Mouse (Mus musculus): Measurements from ENCODE around the gene Pip5k1c. TPM values are rescaled to one million over a fixed set of nuclear protein-coding genes. Genes with fewer than 3 reads are reported as not detected.

Gene Pip5k1c
- polyA plus RNA-seq, 1 experiment from 2014 or later: 50.1 TPM

GRCm38 (mm10) chr10:81336558-81336957 lies 43.8 kb downstream of the Pip5k1c start:
- 94% methylated on average over 4 of the region's 4 CpGs for WGBS

GRCm38 (mm10) chr10:81340551-81341332 lies 48.0 kb downstream of the Pip5k1c start:
- 40% methylated on average over 17 of the region's 17 CpGs for WGBS
- H3K27me3 ChIP-seq (ENCODE audit: control insufficient read depth, insufficient read depth, low read length): peaks cover 26% of the 10 kb centered on the region
- no peak overlapping the region for H3K4me2 ChIP-seq (replicated peaks; ENCODE audit: low read depth, low read length)
- peaks cover 11% of the 10 kb centered on the region; the same call in 1 of the 2 replicates for H3K4me1 ChIP-seq (ENCODE audit: control insufficient read depth, insufficient read depth, low read length)
- no peaks in the 10 kb centered on the region for H3K9me3 ChIP-seq (ENCODE audit: control insufficient read depth, low read depth, low read length)
- H3K4me3 ChIP-seq (ENCODE audit: low read depth, low read length): no peak overlapping the region
- no peaks in the 10 kb centered on the region; the same call in 1 of the 2 replicates for H3K36me3 ChIP-seq (ENCODE audit: control insufficient read depth, insufficient read depth, low read length)
- no peak overlapping the region for H3K9ac ChIP-seq (replicated peaks; ENCODE audit: low read depth, low read length)
- no peak overlapping the region for H3K27ac ChIP-seq (ENCODE audit: low read length)
- no peak; the same call in 1 of the 2 replicates for ATAC-seq (ENCODE audit: insufficient number of reproducible peaks, insufficient read depth, low FRiP score, low read depth)

More at GRCm38 (mm10) chr10:81336558-81336957, 43.8 kb downstream of the Pip5k1c start:
- Histone ChIP-seq H3K9me3 (ENCODE audit: control insufficient read depth, low read depth, low read length) (no peaks in the 10 kb centered on the region), H3K4me2 (replicated peaks; ENCODE audit: low read depth, low read length) (no peak overlapping the region), H3K9ac (replicated peaks; ENCODE audit: low read depth, low read length) (no peak overlapping the region), H3K27ac (ENCODE audit: low read length) (peak overlapping the region; percentile 88), H3K4me3 (ENCODE audit: low read depth, low read length) (no peak overlapping the region), H3K27me3 (ENCODE audit: control insufficient read depth, insufficient read depth, low read length) (peaks cover 10% of the 10 kb centered on the region; the same call in 1 of the 2 replicates), H3K36me3 (ENCODE audit: control insufficient read depth, insufficient read depth, low read length) (no peaks in the 10 kb centered on the region; the same call in 1 of the 2 replicates), H3K4me1 (ENCODE audit: control insufficient read depth, insufficient read depth, low read length) (peaks cover 26% of the 10 kb centered on the region)
- ATAC-seq (ENCODE audit: insufficient number of reproducible peaks, insufficient read depth, low FRiP score, low read depth): no peak

GRCm38 (mm10) chr10:81341333-81341949 lies 48.7 kb downstream of the Pip5k1c start:
- Histone ChIP-seq H3K9ac (replicated peaks; ENCODE audit: low read depth, low read length) (no peak overlapping the region), H3K36me3 (ENCODE audit: control insufficient read depth, insufficient read depth, low read length) (no peaks in the 10 kb centered on the region; the same call in 1 of the 2 replicates), H3K9me3 (ENCODE audit: control insufficient read depth, low read depth, low read length) (no peaks in the 10 kb centered on the region), H3K27me3 (ENCODE audit: control insufficient read depth, insufficient read depth, low read length) (peaks cover 26% of the 10 kb centered on the region), H3K4me2 (replicated peaks; ENCODE audit: low read depth, low read length) (no peak overlapping the region), H3K4me3 (ENCODE audit: low read depth, low read length) (no peak overlapping the region), H3K4me1 (ENCODE audit: control insufficient read depth, insufficient read depth, low read length) (0 out of 2 replicates have a peak, but pooled peaks cover 7% of the 10 kb centered on the region), H3K27ac (ENCODE audit: low read length) (no peak overlapping the region)
- no peak; the same call in 1 of the 2 replicates for ATAC-seq (ENCODE audit: insufficient number of reproducible peaks, insufficient read depth, low FRiP score, low read depth)
- 34% methylated on average over 16 of the region's 16 CpGs for WGBS

GRCm38 (mm10) chr10:81342686-81343505 lies 50.1 kb downstream of the Pip5k1c start, which contains the start of gene Gipc3:
Gene Gipc3, minus strand, starts transcription at chr10:81343266.
- WGBS: 4% methylated on average over 60 of the region's 67 CpGs
- Histone ChIP-seq H3K9me3 (ENCODE audit: control insufficient read depth, low read depth, low read length) (no peaks in the 10 kb centered on the region), H3K9ac (replicated peaks; ENCODE audit: low read depth, low read length) (peak within 1 kb of the TSS; percentile 25; the same call in 1 of the 2 replicates)

GRCm38 (mm10) chr10:81344421-81345161 lies 51.8 kb downstream of the Pip5k1c start:
- H3K4me3 ChIP-seq (ENCODE audit: low read depth, low read length): no peak overlapping the region
- no peak overlapping the region for H3K4me2 ChIP-seq (replicated peaks; ENCODE audit: low read depth, low read length)
- H3K9ac ChIP-seq (replicated peaks; ENCODE audit: low read depth, low read length): no peak overlapping the region
- WGBS: 45% methylated on average over 8 of the region's 8 CpGs
- no peak for ATAC-seq (ENCODE audit: insufficient number of reproducible peaks, insufficient read depth, low FRiP score, low read depth)
- H3K27ac ChIP-seq (ENCODE audit: low read length): no peak overlapping the region
- no peaks in the 10 kb centered on the region for H3K9me3 ChIP-seq (ENCODE audit: control insufficient read depth, low read depth, low read length)
- H3K36me3 ChIP-seq (ENCODE audit: control insufficient read depth, insufficient read depth, low read length): no peaks in the 10 kb centered on the region; the same call in 1 of the 2 replicates
- peaks cover 24% of the 10 kb centered on the region for H3K27me3 ChIP-seq (ENCODE audit: control insufficient read depth, insufficient read depth, low read length)
- H3K4me1 ChIP-seq (ENCODE audit: control insufficient read depth, insufficient read depth, low read length): peaks cover 21% of the 10 kb centered on the region

More at GRCm38 (mm10) chr10:81342686-81343505, 50.1 kb downstream of the Pip5k1c start, which contains the start of gene Gipc3:
- peaks cover 11% of the 10 kb centered on the region for H3K4me1 ChIP-seq (ENCODE audit: control insufficient read depth, insufficient read depth, low read length)
- no peak within 1 kb of the TSS for H3K27ac ChIP-seq (ENCODE audit: low read length)
- H3K36me3 ChIP-seq (ENCODE audit: control insufficient read depth, insufficient read depth, low read length): no peaks in the 10 kb centered on the region; the same call in 1 of the 2 replicates
- peak within 1 kb of the TSS; percentile 40 for H3K4me3 ChIP-seq (ENCODE audit: low read depth, low read length)
- peaks cover 26% of the 10 kb centered on the region for H3K27me3 ChIP-seq (ENCODE audit: control insufficient read depth, insufficient read depth, low read length)
- H3K4me2 ChIP-seq (replicated peaks; ENCODE audit: low read depth, low read length): peak within 1 kb of the TSS; percentile 85
- ATAC-seq (ENCODE audit: insufficient number of reproducible peaks, insufficient read depth, low FRiP score, low read depth): no peak

- no peak for ATAC-seq (ENCODE audit: insufficient number of reproducible peaks, insufficient read depth, low FRiP score, low read depth)
- H3K27ac ChIP-seq (ENCODE audit: low read length): no peak overlapping the region
- peaks cover 24% of the 10 kb centered on the region for H3K27me3 ChIP-seq (ENCODE audit: control insufficient read depth, insufficient read depth, low read length)
- no peaks in the 10 kb centered on the region for H3K9me3 ChIP-seq (ENCODE audit: control insufficient read depth, low read depth, low read length)
- no peak overlapping the region for H3K4me3 ChIP-seq (ENCODE audit: low read depth, low read length)
- H3K4me1 ChIP-seq (ENCODE audit: control insufficient read depth, insufficient read depth, low read length): peaks cover 23% of the 10 kb centered on the region
- no peak overlapping the region for H3K4me2 ChIP-seq (replicated peaks; ENCODE audit: low read depth, low read length)
- H3K36me3 ChIP-seq (ENCODE audit: control insufficient read depth, insufficient read depth, low read length): no peaks in the 10 kb centered on the region; the same call in 1 of the 2 replicates
- no peak overlapping the region for H3K9ac ChIP-seq (replicated peaks; ENCODE audit: low read depth, low read length)
- 78% methylated on average over 4 of the region's 4 CpGs for WGBS
These were observed 52.4 kb downstream of the Pip5k1c start for GRCm38 (mm10) chr10:81345162-81345534.

- Histone ChIP-seq H3K4me3 (ENCODE audit: low read depth, low read length) (peak overlapping the region; percentile 17), H3K4me1 (ENCODE audit: control insufficient read depth, insufficient read depth, low read length) (peaks cover 19% of the 10 kb centered on the region), H3K9me3 (ENCODE audit: control insufficient read depth, low read depth, low read length) (no peaks in the 10 kb centered on the region), H3K4me2 (replicated peaks; ENCODE audit: low read depth, low read length) (peak overlapping the region; percentile 45), H3K27ac (ENCODE audit: low read length) (peak overlapping the region; percentile 4; the same call in 1 of the 2 replicates), H3K36me3 (ENCODE audit: control insufficient read depth, insufficient read depth, low read length) (no peaks in the 10 kb centered on the region; the same call in 1 of the 2 replicates), H3K9ac (replicated peaks; ENCODE audit: low read depth, low read length) (peak overlapping the region; percentile 18; the same call in 1 of the 2 replicates), H3K27me3 (ENCODE audit: control insufficient read depth, insufficient read depth, low read length) (peaks cover 21% of the 10 kb centered on the region)
- WGBS: 10% methylated on average over 55 of the region's 55 CpGs
- peak; percentile 11; the same call in 1 of the 2 replicates for ATAC-seq (ENCODE audit: insufficient number of reproducible peaks, insufficient read depth, low FRiP score, low read depth)
These were observed 53.8 kb downstream of the Pip5k1c start for GRCm38 (mm10) chr10:81346453-81347067.

Data from stomach, embryonic 14.5 days (tissue).